Mouse (Mus musculus) megakaryocyte-erythroid progenitor cell, adult 5-6 weeks (primary cell): ENCODE measurements around the gene Lpcat3. TPM values are rescaled to one million over a fixed set of nuclear protein-coding genes. Genes with fewer than 3 reads are reported as not detected.
"Not testable (repeated sequence)": the region's sequence is repeated elsewhere in the genome, so short reads cannot be mapped to it uniquely, and the experiment has no call there.

Source experiments
- ATAC-seq: replicated peaks from 2 replicates; pipeline ENCODE4 v1.8.0; 2016; ENCODE audit warnings: mild to moderate bottlenecking, inconsistent platforms; ENCODE audit not compliant: severe bottlenecking, poor library complexity, low FRiP score, low TSS enrichment
- total RNA-seq, 2 experiments: library from RNA; stranded (forward) in 1 of 2; stranded (reverse) in 1 of 2; fragments of 200-1000, 215-1000 nt in 1 of 2; fragments of >200 nt in 1 of 2; fragmentation: Nextera tagmentation in 1 of 2; gene quantifications; 2 replicates each; pipeline ENCODE4 v1.2.3; 2014 to 2017

The Lpcat3 gene
- total RNA-seq (2014; fragmentation: Nextera tagmentation) (78.8 and 91.1 TPM in 2 replicates), total RNA-seq (2017) (53.1 and 89.0 TPM in 2 replicates)

GRCm38 (mm10) chr6:124662477-124663423 lies at the start of gene Lpcat3:
Gene Lpcat3, plus strand, starts transcription at chr6:124663027.
- ATAC-seq: peak; percentile 94

GRCm38 (mm10) chr6:124625612-124626011 lies 37.2 kb upstream of the Lpcat3 start:
- ATAC-seq: no peak

GRCm38 (mm10) chr6:124626184-124626583 lies 36.6 kb upstream of the Lpcat3 start:
- ATAC-seq: peak; percentile 68

- peak; percentile 52 for ATAC-seq
These were observed 32.1 kb upstream of the Lpcat3 start for GRCm38 (mm10) chr6:124630763-124631162.

- not testable (repeated sequence) for ATAC-seq
These were observed 26.8 kb upstream of the Lpcat3 start, which contains the start of gene C1s2 for GRCm38 (mm10) chr6:124635985-124636384. Gene C1s2, minus strand, starts transcription at chr6:124636085.

- ATAC-seq: not testable (repeated sequence)
These were observed 25.9 kb upstream of the Lpcat3 start for GRCm38 (mm10) chr6:124636858-124637460.

GRCm38 (mm10) chr6:124640041-124640440 lies 22.8 kb upstream of the Lpcat3 start:
- peak; percentile 50 for ATAC-seq

GRCm38 (mm10) chr6:124640997-124641396 lies 21.8 kb upstream of the Lpcat3 start:
- peak; percentile 42; the same call in 1 of the 2 replicates for ATAC-seq

GRCm38 (mm10) chr6:124646394-124646793 lies 16.4 kb upstream of the Lpcat3 start:
- peak; percentile 96 for ATAC-seq

- ATAC-seq: no peak
These were observed 6.9 kb upstream of the Lpcat3 start for GRCm38 (mm10) chr6:124655893-124656292.

- no peak for ATAC-seq
These were observed 4.8 kb upstream of the Lpcat3 start for GRCm38 (mm10) chr6:124658067-124658466.

GRCm38 (mm10) chr6:124661156-124661806 lies 1.5 kb upstream of the Lpcat3 start:
- no peak for ATAC-seq

- ATAC-seq: no peak
These were observed 832 bp upstream of the Lpcat3 start for GRCm38 (mm10) chr6:124661995-124662394.

GRCm38 (mm10) chr6:124663424-124663795 lies 583 bp downstream of the Lpcat3 start:
- no peak for ATAC-seq

- no peak for ATAC-seq
These were observed 1.4 kb downstream of the Lpcat3 start for GRCm38 (mm10) chr6:124664256-124664655.

GRCm38 (mm10) chr6:124665011-124665410 lies 2.2 kb downstream of the Lpcat3 start:
- ATAC-seq: no peak

GRCm38 (mm10) chr6:124669234-124669859 lies 6.5 kb downstream of the Lpcat3 start:
- peak; percentile 47 for ATAC-seq

GRCm38 (mm10) chr6:124670281-124670900 lies 7.6 kb downstream of the Lpcat3 start:
- ATAC-seq: no peak

GRCm38 (mm10) chr6:124672100-124672499 lies 9.3 kb downstream of the Lpcat3 start:
- 0 out of 2 replicates have a peak, but pooled peaks have one; percentile 27 for ATAC-seq
